Mouse (Mus musculus) E14TG2a.4 (cell line): ENCODE data around the gene Cd36.

ENCODE experiments used
- CTCF ChIP-seq: conservative IDR thresholded peaks from 2 replicates; pipeline ENCODE4 v1.5.1; 2014; ENCODE audit warnings: low read length
- NANOG ChIP-seq: IDR thresholded peaks from 2 replicates; pipeline ENCODE4 v1.6.1; 2014; ENCODE audit warnings: borderline replicate concordance, low read length, mixed read lengths
- POU5F1 ChIP-seq: IDR thresholded peaks from 2 replicates; pipeline ENCODE4 v1.6.1; 2014; ENCODE audit warnings: low read length, borderline replicate concordance

- no peak for TF ChIP-seq CTCF
- TF ChIP-seq NANOG, result no peak
- no peak for TF ChIP-seq POU5F1
Observed at GRCm38 (mm10) chr5:17848267-17848666, 40.3 kb downstream of the Cd36 start.
